Comparison of ENCODE assay signal across 10 mouse cellular contexts in the genomic region with DNA sequence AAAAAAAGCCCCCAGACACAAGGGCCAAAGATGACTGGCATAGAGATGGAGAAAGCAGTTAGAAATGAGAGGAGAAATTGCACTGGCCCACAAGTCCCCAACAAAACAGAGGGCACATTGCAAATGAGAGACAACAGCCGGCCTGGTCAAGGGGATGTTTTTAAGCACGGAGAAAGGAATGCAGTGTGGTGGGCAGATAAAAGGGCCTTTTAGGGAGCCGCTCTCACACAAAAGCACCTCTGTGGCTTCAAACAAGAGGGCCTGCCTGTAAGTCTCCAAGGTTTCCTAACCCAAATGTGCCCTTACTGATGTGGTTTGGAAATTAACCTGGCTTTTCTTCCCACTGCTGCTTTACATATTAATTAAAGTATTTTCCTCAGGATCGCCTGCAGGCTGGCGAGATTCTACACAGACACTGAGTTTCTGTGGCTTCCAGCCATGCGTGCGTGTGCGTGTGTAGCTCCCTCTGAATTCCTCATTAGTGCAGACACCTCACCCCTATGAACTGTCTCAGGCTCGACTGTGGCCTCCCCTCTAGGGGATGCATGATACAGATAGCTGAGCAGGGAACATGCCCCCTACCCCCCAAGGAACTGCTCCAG. TPM values are rescaled to one million over a fixed set of nuclear protein-coding genes. Genes with fewer than 3 reads are reported as not detected.
A peak's percentile ranks its signal among the peaks of the same experiment; 100 is the strongest.
DNase-seq lines count a peak whose midpoint lies in the region; ATAC-seq lines count a peak whose summit lies in the region.
"Had no signal": no experiment of that assay in that cellular context is flagged by ENCODE, and none has a peak within 500 bp of the region (broad histone marks: within the 10 kb centered on the region; RNA-seq: fewer than 3 reads in every experiment).

No protein-coding gene starts in this region.

- no peak overlapping the region for H3K9ac ChIP-seq in hindbrain, embryonic 12.5 days
- H3K9ac ChIP-seq in hindbrain, embryonic 11.5 days (ENCODE audit: low read depth, low read length), result no peak overlapping the region; the same call in 1 of the 2 replicates
- H3K9ac ChIP-seq in forebrain, embryonic 13.5 days, result no peak overlapping the region
- H3K9ac ChIP-seq in limb, embryonic 15.5 days, result no peak overlapping the region

- no peaks in the 10 kb centered on the region for H3K36me3 ChIP-seq in hindbrain, embryonic 12.5 days
- no peaks in the 10 kb centered on the region for H3K36me3 ChIP-seq in hindbrain, embryonic 11.5 days (ENCODE audit: control insufficient read depth, insufficient read depth, low read length)
- H3K36me3 ChIP-seq in forebrain, embryonic 13.5 days (ENCODE audit: poor library complexity, severe bottlenecking), result no peaks in the 10 kb centered on the region
- H3K36me3 ChIP-seq in limb, embryonic 15.5 days, result no peaks in the 10 kb centered on the region

- 7% methylated on average over 9 of the region's 9 CpGs for WGBS in hindbrain, embryonic 12.5 days
- WGBS in hindbrain, embryonic 11.5 days, result 7% methylated on average over 9 of the region's 9 CpGs
- 2% methylated on average over 9 of the region's 9 CpGs for WGBS in forebrain, embryonic 13.5 days
- WGBS in limb, embryonic 15.5 days, result 26% methylated on average over 9 of the region's 9 CpGs

- intact Hi-C loops in gastrocnemius, postnatal 36 days (cut with DNase I), result no loop called here

- H3K4me2 ChIP-seq in hindbrain, embryonic 12.5 days (replicated peaks), result no peak overlapping the region
- no peak overlapping the region for H3K4me2 ChIP-seq in hindbrain, embryonic 11.5 days (replicated peaks; ENCODE audit: low read depth, low read length)
- peak overlapping the region; percentile 2; the same call in 1 of the 2 replicates for H3K4me2 ChIP-seq in forebrain, embryonic 13.5 days
- H3K4me2 ChIP-seq in limb, embryonic 15.5 days, result no peak overlapping the region

- 0 out of 2 replicates have a peak, but pooled peaks cover 4% of the 10 kb centered on the region for H3K27me3 ChIP-seq in hindbrain, embryonic 12.5 days
- H3K27me3 ChIP-seq in hindbrain, embryonic 11.5 days (ENCODE audit: control insufficient read depth, insufficient read depth, low read length), result 0 out of 2 replicates have a peak, but pooled peaks cover 3% of the 10 kb centered on the region
- peaks cover 5% of the 10 kb centered on the region; the same call in 1 of the 2 replicates for H3K27me3 ChIP-seq in forebrain, embryonic 13.5 days
- H3K27me3 ChIP-seq in limb, embryonic 15.5 days, result no peaks in the 10 kb centered on the region

- no peaks in the 10 kb centered on the region for H3K9me3 ChIP-seq in hindbrain, embryonic 12.5 days (replicated peaks)
- no peaks in the 10 kb centered on the region for H3K9me3 ChIP-seq in hindbrain, embryonic 11.5 days (ENCODE audit: control insufficient read depth, low read length)
- H3K9me3 ChIP-seq in forebrain, embryonic 13.5 days (replicated peaks), result no peaks in the 10 kb centered on the region
- H3K9me3 ChIP-seq in limb, embryonic 15.5 days, result no peaks in the 10 kb centered on the region

- no peak for ATAC-seq in hindbrain, embryonic 12.5 days (ENCODE audit: low FRiP score)
- ATAC-seq in hindbrain, embryonic 11.5 days (ENCODE audit: low FRiP score), result no peak
- ATAC-seq in forebrain, embryonic 13.5 days, result 0 out of 2 replicates have a peak, but pooled peaks have one; percentile 48
- no peak for ATAC-seq in limb, embryonic 15.5 days (ENCODE audit: insufficient number of reproducible peaks, low FRiP score, low TSS enrichment, low read depth)
- ATAC-seq in erythroblast, adult 5-6 weeks (replicated peaks; ENCODE audit: low FRiP score, poor library complexity, severe bottlenecking), result no peak

- peaks cover 40% of the 10 kb centered on the region for H3K4me1 ChIP-seq in hindbrain, embryonic 12.5 days
- peaks cover 17% of the 10 kb centered on the region for H3K4me1 ChIP-seq in hindbrain, embryonic 11.5 days (replicated peaks; ENCODE audit: control insufficient read depth, insufficient read depth, low read length)
- H3K4me1 ChIP-seq in forebrain, embryonic 13.5 days, result peaks cover 36% of the 10 kb centered on the region
- H3K4me1 ChIP-seq in limb, embryonic 15.5 days, result peaks cover 53% of the 10 kb centered on the region

- no peak for DNase-seq in hindbrain, embryonic 11.5 days (ENCODE audit: low spot score)
- DNase-seq in Muller cell, postnatal 12 days (ENCODE audit: inconsistent ontology term), result peak; percentile 79
- no peak for DNase-seq in ovary, postnatal 10 days (ENCODE audit: low spot score)
- DNase-seq in gastrocnemius, postnatal 36 days, result no peak
- DNase-seq: gastrocnemius, postnatal 14 days; kidney, adult 18-20 months had no signal

- no peak overlapping the region for H3K4me3 ChIP-seq in hindbrain, embryonic 12.5 days
- H3K4me3 ChIP-seq in hindbrain, embryonic 11.5 days (ENCODE audit: low read depth, low read length), result no peak overlapping the region
- no peak overlapping the region for H3K4me3 ChIP-seq in forebrain, embryonic 13.5 days
- H3K4me3 ChIP-seq in limb, embryonic 15.5 days, result no peak overlapping the region

- H3K27ac ChIP-seq in hindbrain, embryonic 12.5 days, result peak overlapping the region; percentile 67
- H3K27ac ChIP-seq in hindbrain, embryonic 11.5 days (ENCODE audit: low read depth, low read length), result no peak overlapping the region
- H3K27ac ChIP-seq in forebrain, embryonic 13.5 days, result no peak overlapping the region
- peak overlapping the region; percentile 27; the same call in 1 of the 2 replicates for H3K27ac ChIP-seq in limb, embryonic 15.5 days

RNA-seq across cellular contexts. Expression of gene Irs2, which starts 35.3 kb away (rescaled TPM):
- 9.8 and 10.4 TPM in 2 replicates for polyA plus RNA-seq in hindbrain, embryonic 12.5 days (2016; fragmentation: Nextera tagmentation; extraction: Ambion mirVana)
- polyA plus RNA-seq in hindbrain, embryonic 11.5 days (2014; fragmentation: Nextera tagmentation; extraction: Ambion mirVana), result 5.6 and 6.1 TPM in 2 replicates
- 4.5 and 5.2 TPM in 2 replicates for polyA plus RNA-seq in forebrain, embryonic 13.5 days (2015; fragmentation: Nextera tagmentation; extraction: Ambion mirVana)
- 5.1 and 6.5 TPM in 2 replicates for polyA plus RNA-seq in limb, embryonic 15.5 days (2015; fragmentation: Nextera tagmentation; extraction: Ambion mirVana)
- 10 to 100 TPM; 17.9 to 18.9 TPM for total RNA-seq in gastrocnemius, postnatal 36 days (2021)
- total RNA-seq in erythroblast, adult 5-6 weeks (2015; ENCODE audit: low replicate concordance), result 12.1 and 15.2 TPM in 2 replicates
- 10.6 and 13.5 TPM in 2 replicates for total RNA-seq in erythroblast, adult 5-6 weeks (2017; ENCODE audit: low replicate concordance)

Comparison
In these comparisons a context has a peak if more than half of its experiments do, and no peak if none do; other contexts are left out.
1. H3K27ac ChIP-seq: peak in hindbrain, embryonic 12.5 days (single experiment) and limb, embryonic 15.5 days (single experiment); none in hindbrain, embryonic 11.5 days (single experiment) and forebrain, embryonic 13.5 days (single experiment).